ENCODE assay signal across 26 mouse cellular contexts in genomic region chr2:92662534-92663068, GRCm38 (mm10).
"Had no signal": no experiment of that assay in that cellular context is flagged by ENCODE, and none has a peak within 500 bp of the region (broad histone marks: within the 10 kb centered on the region; RNA-seq: fewer than 3 reads in every experiment).

No protein-coding gene starts in this region.

- H3K27ac ChIP-seq: heart, embryonic 10.5 days; hindbrain, embryonic 10.5 days; hindbrain, embryonic 12.5 days; hindbrain, embryonic 14.5 days; intestine, embryonic 15.5 days; layer of hippocampus, adult 2 months; left cerebral cortex, adult 2 months; limb, embryonic 10.5 days; limb, embryonic 12.5 days; liver, embryonic 13.5 days had no signal

- H3K36me3 ChIP-seq: heart, embryonic 10.5 days; heart, embryonic 12.5 days; hindbrain, embryonic 10.5 days; hindbrain, embryonic 12.5 days; intestine, embryonic 15.5 days; limb, embryonic 10.5 days; limb, embryonic 12.5 days; liver, embryonic 13.5 days had no signal

- ATAC-seq: hindbrain, embryonic 16.5 days; inflammation-experienced regulatory T-cells, adult 6 months; intestine, embryonic 15.5 days; intestine, postnatal 0 days had no signal

- H3K9ac ChIP-seq: heart, embryonic 12.5 days; hindbrain, embryonic 12.5 days; hindbrain, embryonic 14.5 days; intestine, embryonic 15.5 days; limb, embryonic 12.5 days; liver, embryonic 13.5 days had no signal

- H3K4me3 ChIP-seq: heart, embryonic 10.5 days; heart, embryonic 12.5 days; hindbrain, embryonic 10.5 days; hindbrain, embryonic 12.5 days; intestine, embryonic 15.5 days; layer of hippocampus, adult 2 months; left cerebral cortex, adult 2 months; limb, embryonic 10.5 days; limb, embryonic 12.5 days; liver, embryonic 13.5 days had no signal

- H3K9me3 ChIP-seq: heart, embryonic 10.5 days; heart, embryonic 12.5 days; hindbrain, embryonic 10.5 days; hindbrain, embryonic 12.5 days; intestine, embryonic 15.5 days had no signal

- H3K4me2 ChIP-seq: heart, embryonic 12.5 days; hindbrain, embryonic 12.5 days; hindbrain, embryonic 14.5 days; intestine, embryonic 15.5 days; limb, embryonic 12.5 days; liver, embryonic 11.5 days; liver, embryonic 13.5 days had no signal

- H3K27me3 ChIP-seq: heart, embryonic 12.5 days; hindbrain, embryonic 12.5 days; limb, embryonic 12.5 days; liver, embryonic 13.5 days had no signal

- DNase-seq: gastrocnemius, postnatal 14 days; gastrocnemius, postnatal 36 days; heart, adult 18-20 months; heart, postnatal 10 days; heart, postnatal 4 days; kidney, adult 18-20 months; kidney, adult 8-10 months; kidney, postnatal 10 days; kidney, postnatal 25 days; kidney, postnatal 4 days; liver; liver, embryonic 13.5 days had no signal

- H3K4me1 ChIP-seq: hindbrain, embryonic 12.5 days; intestine, embryonic 15.5 days; limb, embryonic 12.5 days had no signal
